Mouse (Mus musculus): ENCODE results near the gene Ube2q1.

Gene Ube2q1

GRCm38 (mm10) chr3:89821096-89821513 is 47.7 kb downstream of the Ube2q1 start:
- DNase-seq (ENCODE audit: low read depth, low spot score): no peak

DNA sequence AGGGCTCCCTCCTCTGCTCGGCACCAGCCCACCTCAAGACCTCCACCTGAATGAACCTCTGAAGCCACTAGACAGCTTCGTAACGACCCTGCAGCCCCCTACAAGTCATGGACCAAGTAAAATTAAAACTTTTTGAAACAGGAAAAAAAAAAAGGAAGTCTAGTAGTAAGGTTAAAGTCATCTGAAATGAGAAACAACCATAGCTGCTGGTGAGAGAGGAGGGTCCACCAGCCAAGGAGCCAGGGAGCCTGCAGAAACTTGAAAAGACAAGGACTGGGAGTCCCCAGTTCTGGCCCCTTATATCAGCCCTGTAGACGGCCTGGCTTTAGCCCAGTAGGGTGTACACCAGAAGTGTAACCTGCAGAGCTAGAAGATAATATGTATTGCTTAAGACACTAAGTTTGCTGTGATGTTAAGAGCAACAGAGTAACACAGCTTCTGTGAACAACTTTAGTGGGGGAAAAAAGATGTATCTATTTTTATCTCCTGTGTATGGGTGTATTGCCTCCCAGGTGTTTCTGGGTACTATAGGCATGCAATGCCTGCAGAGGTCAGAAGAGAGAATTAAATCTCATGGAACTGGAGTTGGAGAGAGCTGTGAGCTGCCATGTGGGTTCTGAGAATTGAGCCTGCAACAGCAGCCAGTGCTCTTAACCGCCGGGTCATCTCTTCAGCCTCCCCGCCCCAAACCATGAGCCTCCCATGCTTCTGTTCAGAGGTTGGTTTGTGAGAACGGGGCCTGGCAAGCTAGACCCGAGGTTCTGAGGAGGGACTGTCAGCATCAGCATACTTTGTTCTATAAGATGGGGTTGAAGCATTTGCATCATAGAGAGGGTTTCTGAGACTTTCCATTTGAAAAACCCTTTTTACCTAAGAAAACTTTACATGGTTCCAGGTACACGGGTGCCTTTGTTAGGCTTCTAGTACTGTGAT is 48.4 kb downstream of the Ube2q1 start:
- no peak for DNase-seq (ENCODE audit: low read depth, low spot score)

DNA sequence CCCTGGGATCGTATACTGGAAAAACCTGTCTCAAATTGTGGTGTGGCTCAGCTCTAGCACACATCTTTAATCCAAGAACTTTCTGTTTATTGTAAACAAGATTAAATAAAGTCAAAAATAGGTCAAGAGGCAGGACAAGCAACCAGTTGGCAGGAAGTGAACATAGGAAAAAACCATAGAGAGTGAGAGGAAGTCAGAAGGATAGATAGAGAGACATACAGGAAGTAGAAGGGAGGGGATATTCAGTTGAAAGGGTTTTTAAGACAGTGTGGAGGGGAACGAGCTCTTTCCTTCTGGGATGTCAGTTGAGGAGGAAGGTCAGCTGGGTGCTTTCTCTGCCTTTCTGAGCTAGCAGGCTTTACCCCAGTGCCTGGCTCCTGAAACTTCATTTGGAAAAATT is 50.2 kb downstream of the Ube2q1 start:
- DNase-seq (ENCODE audit: low read depth, low spot score): no peak

DNA sequence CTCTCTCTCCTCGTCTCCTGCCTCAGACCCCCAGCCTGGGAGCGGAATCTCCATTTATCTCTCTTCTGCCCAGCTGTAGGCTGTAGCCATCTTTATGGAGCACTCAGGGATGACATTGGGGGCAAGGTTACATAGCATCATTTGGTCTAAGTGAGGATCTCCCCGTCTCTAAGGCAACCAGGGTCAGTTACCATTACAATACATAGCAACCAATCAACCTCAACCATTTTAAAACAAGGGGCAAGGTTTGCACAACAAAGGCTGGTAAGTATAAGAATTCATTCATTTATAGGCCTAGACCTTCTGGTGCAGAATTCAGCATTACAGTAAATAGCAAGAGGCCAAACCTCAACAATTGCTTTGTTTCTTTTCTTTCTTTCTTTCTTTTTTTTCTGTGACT is 52.9 kb downstream of the Ube2q1 start:
- no peak for DNase-seq (ENCODE audit: low read depth, low spot score)

DNA sequence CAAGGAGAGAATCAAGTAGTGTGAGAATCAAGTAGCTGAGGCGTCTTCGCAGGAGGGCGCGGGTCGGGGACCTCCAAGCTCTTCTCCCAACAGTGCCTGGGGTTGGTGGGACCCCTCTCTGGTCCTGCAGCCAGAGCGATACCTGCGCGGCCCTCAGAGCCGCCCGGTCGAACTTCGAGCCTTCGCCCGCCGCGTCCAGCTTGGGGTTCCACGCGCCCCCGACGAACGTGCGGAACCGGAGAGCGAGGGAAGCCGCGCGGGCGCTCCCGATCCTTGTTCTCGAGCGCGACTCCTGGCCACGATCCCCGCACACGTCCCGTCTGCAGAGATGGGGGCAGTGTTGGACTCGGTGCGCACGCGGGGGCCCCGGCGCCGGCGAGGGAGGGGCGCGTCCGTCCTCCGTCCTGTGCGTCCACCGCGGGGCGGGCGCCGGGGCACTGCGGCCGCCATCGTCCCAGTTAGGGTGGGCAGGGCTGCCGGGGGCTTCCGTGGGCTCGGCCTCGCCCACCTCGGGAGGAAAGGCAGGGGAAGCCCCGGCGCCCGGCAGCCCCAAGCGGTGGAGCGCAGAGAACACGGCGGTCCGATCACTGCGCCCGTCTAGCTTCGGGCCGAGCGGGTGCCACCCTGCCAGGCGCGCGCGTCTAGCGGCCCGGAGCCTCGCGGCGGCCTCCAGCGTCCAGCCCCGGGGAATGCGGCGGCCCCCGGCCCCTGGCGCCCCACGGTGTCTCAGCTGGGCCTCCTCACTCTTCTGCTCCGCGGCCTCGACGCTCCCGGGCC is 57.6 kb downstream of the Ube2q1 start, which contains the start of gene She:
TSS of gene She (plus strand) at position 556 of the 777 bp plus-strand sequence.
- DNase-seq (ENCODE audit: low read depth, low spot score): no peak
